In genomic region chr1:115964993-115965575, GRCm38 (mm10) we compare ENCODE assay signal across 11 mouse cellular contexts.
DNase-seq lines count a peak whose midpoint lies in the region; ATAC-seq and TF ChIP-seq lines count a peak whose summit lies in the region.
"Had no signal": no experiment of that assay in that cellular context is flagged by ENCODE, and none has a peak within 500 bp of the region (broad histone marks: within the 10 kb centered on the region; RNA-seq: fewer than 3 reads in every experiment).

No protein-coding gene starts in this region.

- no peak for DNase-seq in frontal cortex, postnatal 14 days (ENCODE audit: low spot score in 2 of 2)
- DNase-seq in brain, adult 2 months (ENCODE audit: low read depth, low spot score): peak; percentile 70
- DNase-seq in gastrocnemius, adult 2 months: peak; percentile 16
- peak; percentile 8 to 20 for DNase-seq in left cerebral cortex, postnatal 36 days (ENCODE audit: low spot score in 2 of 2)
- DNase-seq in kidney, adult 2 months: no peak
- no peak for DNase-seq in thymus, postnatal 4 days
- DNase-seq: embryo, embryonic 11 days had no signal

- TF ChIP-seq POLR2A in kidney, adult 2 months (IDR thresholded peaks at IDR 0.05; ENCODE audit: low read depth, low read length): no peak

- H3K36me3 ChIP-seq in kidney, adult 2 months (ENCODE audit: control insufficient read depth, insufficient read depth, low read length): no peaks in the 10 kb centered on the region
- H3K36me3 ChIP-seq: hindbrain, embryonic 13.5 days; stomach, embryonic 15.5 days had no signal

- peak overlapping the region; percentile 35 for H3K27ac ChIP-seq in gastrocnemius, adult 2 months
- H3K27ac ChIP-seq in kidney, adult 2 months (ENCODE audit: insufficient read depth, low read depth, low read length): no peak overlapping the region
- H3K27ac ChIP-seq: hindbrain, embryonic 13.5 days; stomach, embryonic 15.5 days had no signal

- TF ChIP-seq CTCF in gastrocnemius, adult 2 months (IDR thresholded peaks at IDR 0.05): no peak
- no peak for TF ChIP-seq CTCF in kidney, adult 2 months (conservative IDR thresholded peaks at IDR 0.05; ENCODE audit: insufficient read depth, insufficient read length, low read depth, low read length)

- H3K4me1 ChIP-seq in kidney, adult 2 months (ENCODE audit: control insufficient read depth, insufficient read depth, low read length): no peaks in the 10 kb centered on the region
- H3K4me1 ChIP-seq: hindbrain, embryonic 13.5 days; stomach, embryonic 15.5 days had no signal

- no peaks in the 10 kb centered on the region for H3K27me3 ChIP-seq in kidney, adult 2 months (replicated peaks; ENCODE audit: control insufficient read depth, insufficient read depth, low read length)
- H3K27me3 ChIP-seq: hindbrain, embryonic 13.5 days; stomach, embryonic 15.5 days had no signal

- WGBS in kidney, adult 2 months: 66% methylated on average over 4 of the region's 4 CpGs

- intact Hi-C loops in gastrocnemius, adult 2 months (cut with DNase I): no loop called here
- intact Hi-C loops in left cerebral cortex, postnatal 36 days (cut with DNase I): loop anchor here (10.0 kb wide), 1 partner anchor 230 kb away; no protein-coding TSS in a partner anchor

- ATAC-seq in frontal cortex, adult (ENCODE audit: low TSS enrichment): peak; percentile 91
- ATAC-seq in monocyte, adult 5-6 weeks (replicated peaks; ENCODE audit: insufficient number of reproducible peaks, low FRiP score, low TSS enrichment, poor library complexity, severe bottlenecking): no peak

- H3K4me3 ChIP-seq in gastrocnemius, adult 2 months: no peak overlapping the region
- H3K4me3 ChIP-seq in kidney, adult 2 months (ENCODE audit: insufficient read depth, low read depth, low read length): no peak overlapping the region
- H3K4me3 ChIP-seq: hindbrain, embryonic 13.5 days; stomach, embryonic 15.5 days had no signal

Comparison
In these comparisons a context has a peak if more than half of its experiments do, and no peak if none do; other contexts are left out.
1. DNase-seq: peak in brain, adult 2 months (single experiment), gastrocnemius, adult 2 months (single experiment) and left cerebral cortex, postnatal 36 days (2 of 2); none in frontal cortex, postnatal 14 days (0 of 2), kidney, adult 2 months (single experiment) and thymus, postnatal 4 days (single experiment).